Mouse (Mus musculus): ENCODE results near the gene Car4.

Car4 gene

GRCm38 (mm10) chr11:84959701-84960181, 2.2 kb downstream of the Car4 start:
- no peak for DNase-seq

DNA sequence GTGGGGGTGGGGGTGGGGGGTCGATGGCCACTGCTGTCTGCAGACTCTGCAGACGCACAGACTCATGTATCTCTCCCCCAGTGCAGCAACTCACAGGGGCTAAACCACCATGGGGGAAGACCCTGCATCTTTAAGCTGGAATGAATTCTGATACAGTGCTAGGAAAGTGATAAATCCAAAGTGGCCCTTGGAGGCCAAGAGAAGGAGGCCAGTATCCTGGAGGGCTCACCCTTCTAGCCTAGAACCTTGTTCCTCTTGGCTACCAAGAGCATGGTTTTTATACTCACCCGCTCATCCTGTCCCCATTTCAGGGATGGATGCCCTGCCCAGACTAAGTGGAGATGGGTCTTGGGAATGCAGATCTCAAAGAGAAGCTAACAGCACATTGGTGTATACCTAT, 2.7 kb downstream of the Car4 start:
- DNase-seq: no peak

- no peak for DNase-seq
These were observed 3.2 kb downstream of the Car4 start for GRCm38 (mm10) chr11:84960780-84961179.

- no peak for DNase-seq
These were observed 4.0 kb downstream of the Car4 start for GRCm38 (mm10) chr11:84961571-84961970.

DNA sequence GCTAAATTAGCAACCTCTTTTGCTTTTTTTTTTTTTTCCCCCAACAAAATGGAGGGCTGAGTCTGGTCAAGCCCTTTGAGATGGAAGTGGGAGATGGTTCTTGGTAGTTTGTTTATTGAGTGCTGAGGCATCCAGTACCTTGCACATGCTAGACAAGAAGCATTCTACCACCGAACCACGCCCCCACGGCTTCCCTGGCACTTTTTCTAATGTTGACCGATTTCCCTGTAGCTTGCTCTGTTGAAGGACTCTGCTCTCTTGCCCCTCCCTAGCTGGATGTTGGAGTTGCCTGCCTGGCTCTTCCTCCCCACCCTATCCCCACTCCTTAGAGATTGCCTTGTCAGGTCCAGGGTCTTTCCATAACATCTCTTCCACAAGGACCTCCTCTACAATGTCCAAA, 5.0 kb downstream of the Car4 start:
- DNase-seq: no peak

- DNase-seq: no peak
These were observed 6.0 kb downstream of the Car4 start for GRCm38 (mm10) chr11:84963556-84963955.

DNA sequence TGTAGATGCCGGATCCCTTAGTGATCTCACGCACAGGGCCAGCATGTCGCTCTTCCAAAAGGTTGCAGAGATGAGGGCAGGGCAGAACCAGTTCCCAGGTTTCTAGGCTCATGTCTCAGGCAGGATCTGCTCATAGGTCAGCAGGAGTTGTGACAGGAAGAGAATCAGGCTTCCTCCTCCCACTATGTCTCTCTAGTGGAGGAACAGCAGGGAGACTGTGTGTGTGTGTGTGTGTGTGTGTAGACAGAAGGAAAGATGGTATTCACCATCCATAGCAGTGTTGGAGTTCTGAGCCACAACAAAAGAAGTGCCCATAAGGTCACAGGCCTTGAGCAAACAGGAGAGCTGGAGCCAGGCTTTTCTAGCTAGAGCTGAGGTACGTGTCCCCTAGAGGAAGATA, 9.1 kb downstream of the Car4 start:
- DNase-seq: no peak

DNA sequence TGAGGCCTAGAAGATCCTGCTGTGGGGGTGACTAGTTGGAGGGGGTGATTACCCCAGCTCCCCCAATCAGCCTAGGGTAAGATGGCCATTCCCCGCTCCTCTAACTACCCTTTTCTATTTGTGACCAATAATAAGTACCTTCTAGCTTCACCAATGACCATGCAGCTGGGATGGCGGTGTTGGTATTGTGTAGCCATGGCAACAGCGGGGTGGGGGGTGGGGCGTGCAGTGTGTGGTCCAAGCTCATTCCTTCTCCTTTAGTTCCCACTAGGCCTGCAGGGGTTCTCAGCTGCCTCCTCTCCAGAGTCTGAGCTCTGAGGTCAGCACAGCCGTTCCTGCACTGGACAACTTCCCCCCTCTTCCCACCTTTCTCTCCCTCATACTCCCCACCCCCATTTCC, 9.5 kb downstream of the Car4 start:
- no peak for DNase-seq

- DNase-seq: no peak
These were observed 10.7 kb downstream of the Car4 start for GRCm38 (mm10) chr11:84968309-84968708.

DNA sequence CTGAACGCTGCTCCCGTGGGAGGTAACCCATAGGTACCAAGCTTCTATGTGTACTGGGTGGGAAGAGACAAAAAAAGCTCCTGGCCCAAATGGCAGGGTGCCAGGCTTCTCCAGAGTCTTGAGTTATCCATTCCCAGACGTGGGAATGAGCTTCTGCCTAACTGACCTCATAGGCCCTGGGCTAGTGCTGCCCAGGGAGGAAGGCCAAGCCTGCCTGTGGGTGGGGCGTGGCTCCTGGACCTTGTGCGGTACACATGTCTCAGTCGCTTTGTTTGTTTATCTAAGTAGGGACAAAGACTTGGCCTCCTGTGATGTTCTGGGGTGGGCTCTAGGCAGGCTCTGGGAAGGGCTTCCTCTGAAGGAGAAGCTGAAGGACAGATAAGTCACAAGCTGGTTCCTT, 11.2 kb downstream of the Car4 start:
- no peak for DNase-seq

DNA sequence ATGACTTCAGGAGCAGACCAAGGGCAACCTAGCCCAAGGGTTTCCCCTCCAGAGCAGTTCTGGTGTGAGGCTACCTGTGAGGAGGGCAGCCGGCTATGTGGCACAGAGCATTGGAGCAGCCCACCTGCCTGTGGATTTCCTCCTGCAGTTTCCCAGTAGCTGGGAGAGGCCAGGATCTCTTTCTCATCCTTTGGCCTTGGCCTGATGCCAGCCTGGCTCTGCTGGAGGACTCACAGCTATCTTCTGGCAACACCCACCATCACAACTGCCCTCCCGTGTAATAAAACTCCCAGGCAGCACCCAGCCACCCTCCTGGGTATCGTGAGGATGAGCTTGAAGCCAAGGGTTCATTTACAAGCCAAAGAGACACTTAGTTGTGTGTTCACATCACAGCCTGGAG, 14.5 kb downstream of the Car4 start:
- DNase-seq: no peak

DNA sequence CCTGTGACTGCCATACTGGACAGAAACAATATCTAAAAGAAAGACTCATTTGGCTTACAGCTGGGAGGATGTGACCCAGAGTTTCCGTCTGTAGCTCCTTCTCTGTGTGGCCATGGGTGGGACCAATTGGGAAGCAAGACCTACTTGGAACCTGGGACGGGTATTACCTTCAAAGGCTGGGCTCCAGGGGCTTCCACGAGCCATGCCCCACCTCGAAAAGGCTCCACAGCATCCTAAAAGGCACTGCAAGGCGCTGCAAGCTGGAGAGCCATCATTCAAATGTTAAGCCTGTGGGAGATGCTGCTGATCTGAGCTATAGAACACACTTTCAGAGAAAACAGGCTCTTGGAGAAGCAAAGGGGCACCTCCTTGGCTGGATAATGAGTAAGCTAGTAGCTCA, 16.1 kb downstream of the Car4 start:
- no peak for DNase-seq

GRCm38 (mm10) chr11:84974582-84974981, 17.0 kb downstream of the Car4 start:
- DNase-seq: no peak

DNA sequence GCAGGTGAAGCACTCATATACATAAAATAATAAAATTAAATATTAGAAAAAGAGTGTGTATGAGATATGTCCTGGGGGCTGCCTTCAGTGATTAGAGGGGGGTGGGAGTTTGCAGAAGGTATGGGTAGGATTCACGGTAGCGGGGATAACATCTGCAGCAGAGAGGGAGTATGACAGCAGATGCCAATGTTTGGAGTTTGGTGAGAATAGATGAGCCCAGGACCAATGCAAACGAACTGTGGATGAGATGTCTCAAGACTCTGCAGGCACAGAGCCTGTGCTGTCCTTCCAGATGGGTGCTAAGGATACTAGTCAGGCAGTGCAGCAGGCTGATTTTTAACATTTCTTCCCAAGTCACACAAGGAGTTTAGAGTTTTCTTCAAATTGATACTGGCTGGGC, 19.1 kb downstream of the Car4 start:
- DNase-seq: no peak

GRCm38 (mm10) chr11:84977385-84977952, 19.9 kb downstream of the Car4 start:
- DNase-seq: no peak

DNA sequence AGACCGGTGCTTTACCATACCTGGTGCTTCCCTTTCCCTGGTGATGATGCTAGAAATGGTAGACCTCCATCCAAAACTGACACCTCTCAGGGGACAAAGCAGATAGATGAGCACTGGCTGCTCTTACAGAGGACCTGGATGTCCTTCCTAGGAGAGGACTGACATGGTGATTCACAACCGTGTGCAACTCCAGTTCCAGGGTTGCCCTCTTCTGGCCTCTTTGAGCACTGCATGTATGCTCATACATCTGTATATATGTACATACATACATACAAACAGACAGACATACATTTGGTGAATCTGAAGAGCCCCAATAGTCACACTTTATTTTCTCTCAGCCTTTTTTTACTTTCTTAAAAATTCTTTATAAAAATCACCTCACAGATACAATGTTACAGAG, 20.5 kb downstream of the Car4 start:
- DNase-seq: peak; percentile 15

DNA sequence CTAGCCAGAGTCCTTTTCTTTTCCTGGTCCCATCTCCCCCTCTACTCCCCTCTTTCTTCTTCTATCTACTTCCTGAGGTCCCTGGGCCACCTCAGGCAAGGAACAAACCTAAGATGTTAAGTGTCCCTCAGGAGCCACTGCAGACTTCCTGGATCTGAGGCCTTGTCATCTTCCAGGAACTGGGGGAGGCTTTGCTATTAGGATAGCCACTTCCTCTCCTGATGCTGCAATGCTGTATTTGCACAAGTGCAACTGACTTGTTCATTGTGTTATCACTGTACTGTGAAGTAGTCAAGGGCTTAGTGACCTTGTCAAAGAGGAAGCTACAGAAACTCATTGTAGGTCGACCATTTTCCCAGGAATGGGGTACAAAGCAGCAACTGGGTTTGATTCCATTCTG, 21.8 kb downstream of the Car4 start:
- no peak for DNase-seq

DNA sequence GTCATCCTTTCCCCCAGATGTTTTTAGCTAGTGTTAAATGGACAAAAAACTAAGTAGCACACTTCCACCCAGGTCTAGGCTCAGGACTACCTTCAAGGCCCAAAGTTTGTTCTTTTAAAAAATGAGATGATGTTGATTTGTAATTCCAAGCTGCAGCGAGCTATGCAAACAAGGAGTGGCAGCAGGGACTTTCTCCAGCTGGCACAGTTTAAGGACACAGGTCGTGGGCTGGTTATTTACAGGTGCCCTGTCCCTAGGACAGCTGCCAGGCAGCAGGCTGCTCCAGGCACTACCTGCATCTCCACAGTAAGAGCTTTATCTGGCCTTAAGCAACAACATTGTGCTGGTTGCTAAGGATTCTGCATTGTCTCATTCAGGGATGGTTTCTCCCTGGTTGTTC, 23.1 kb downstream of the Car4 start:
- no peak for DNase-seq

DNA sequence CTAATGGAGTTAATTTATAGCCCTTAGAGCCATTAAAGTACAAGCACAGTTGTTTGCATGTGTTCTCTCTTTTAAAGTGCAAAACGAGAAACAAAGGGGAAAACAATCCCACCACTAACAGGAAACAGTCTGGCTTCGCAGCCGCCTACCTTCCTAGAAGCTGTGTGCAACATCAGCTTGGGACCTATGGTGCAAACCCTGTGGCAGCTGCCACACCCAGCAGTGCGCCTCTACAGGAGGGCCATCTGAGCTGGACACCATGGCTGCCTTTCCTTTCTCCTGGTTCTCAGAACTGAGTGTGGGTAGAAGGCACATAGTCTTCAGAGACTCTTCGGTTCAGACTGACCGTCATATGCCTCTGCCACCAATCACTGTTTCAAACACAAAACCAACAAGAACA, 27.8 kb downstream of the Car4 start:
- no peak for DNase-seq

DNA sequence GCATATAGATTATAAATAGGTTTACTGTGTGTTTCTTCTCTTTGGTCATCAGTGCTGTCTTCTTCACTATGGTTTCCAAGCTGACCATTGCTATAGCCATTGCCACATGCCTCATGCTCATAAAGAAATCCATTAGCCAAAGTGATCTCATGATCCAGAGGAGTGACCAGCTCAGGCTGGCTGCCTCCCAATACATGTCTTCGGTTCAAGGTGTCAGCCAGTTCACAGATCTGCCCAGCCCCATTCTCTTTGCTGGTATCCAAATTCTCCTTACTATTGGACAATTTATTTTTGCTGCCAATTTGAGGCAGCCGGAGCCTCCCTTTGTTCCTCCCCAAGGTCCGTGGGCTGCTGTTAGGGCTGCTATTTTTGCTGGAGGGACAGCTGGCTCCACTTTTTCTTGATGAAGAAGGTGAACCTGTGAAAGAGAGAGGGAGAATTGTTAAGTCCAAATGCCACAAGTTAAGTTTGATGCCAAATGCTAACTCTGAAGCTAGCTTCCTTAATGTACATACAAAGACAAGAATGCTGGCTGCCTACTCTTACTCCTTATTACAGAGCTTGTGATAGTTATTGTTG, 30.8 kb downstream of the Car4 start:
- DNase-seq: no peak

DNA sequence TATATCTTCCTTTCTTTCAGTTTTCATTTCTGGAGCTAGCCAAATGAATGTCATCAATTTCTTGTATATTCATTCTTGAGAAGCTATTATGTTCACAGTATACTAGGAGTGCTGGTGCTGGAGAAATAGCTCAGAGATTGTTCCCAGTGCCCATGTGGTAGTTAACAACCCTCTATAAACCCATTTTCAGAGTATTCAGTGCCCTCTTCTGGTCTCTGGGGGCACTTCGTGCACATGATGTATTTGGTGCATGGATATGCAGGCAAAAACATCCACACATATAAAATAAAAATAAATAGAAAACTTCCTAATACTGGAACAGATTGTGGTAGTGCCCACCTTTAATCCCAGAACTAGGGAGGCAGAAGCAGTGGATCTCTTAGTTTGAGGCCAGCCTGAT, 35.4 kb downstream of the Car4 start:
- DNase-seq: peak; percentile 12

DNA sequence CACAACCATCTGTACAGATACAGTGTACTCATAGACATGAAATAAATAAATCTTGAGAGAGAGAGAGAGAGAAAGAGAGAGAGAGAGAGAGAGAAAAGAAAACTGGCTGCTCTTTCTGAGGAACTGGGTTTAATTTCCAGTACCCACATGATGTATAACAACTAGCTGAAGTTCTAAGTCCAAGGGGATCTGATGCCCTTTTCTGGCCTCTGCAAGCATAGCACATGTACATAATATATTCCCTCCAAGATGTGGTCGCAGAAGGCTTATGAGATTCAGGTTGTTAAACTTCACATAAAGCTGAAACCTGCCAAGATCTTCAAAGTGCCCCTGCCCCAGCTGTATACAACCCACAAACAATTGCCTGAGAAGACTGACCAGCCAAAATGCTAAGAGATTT, 37.7 kb downstream of the Car4 start:
- no peak for DNase-seq

DNA sequence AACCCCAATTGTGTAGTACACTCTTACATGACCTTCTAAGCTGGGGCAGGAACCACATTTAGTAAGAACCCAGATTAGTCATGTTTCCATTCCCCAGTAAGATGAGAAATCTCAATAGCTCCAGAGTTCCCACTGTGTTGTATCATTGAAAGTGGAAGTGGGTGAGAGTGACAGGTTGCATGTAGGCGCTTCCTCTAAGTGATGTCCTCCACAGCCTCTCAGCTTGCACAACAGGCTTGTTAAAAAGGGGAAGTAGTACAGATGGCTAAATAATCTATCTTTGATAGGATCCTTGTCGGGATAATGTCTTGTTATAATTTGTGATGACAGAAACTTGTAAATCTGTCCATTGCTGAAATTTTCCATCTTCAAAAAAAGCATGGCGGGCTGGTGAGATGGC, 46.0 kb downstream of the Car4 start:
- no peak for DNase-seq

- no peak for DNase-seq
These were observed 55.5 kb downstream of the Car4 start for GRCm38 (mm10) chr11:85013121-85013520.
